Mouse (Mus musculus): ENCODE data around the gene Rnf26. TPM values are rescaled to one million over a fixed set of nuclear protein-coding genes. Genes with fewer than 3 reads are reported as not detected.
"Not testable (repeated sequence)": the region's sequence is repeated elsewhere in the genome, so short reads cannot be mapped to it uniquely, and the experiment has no call there.

The Rnf26 gene
- polyA plus RNA-seq, 1 experiment from 2014 or later, result 37.4 TPM

- Histone ChIP-seq H3K27ac (replicated peaks) (no peak overlapping the region), H3K9ac (no peak overlapping the region), H3K4me3 (no peak overlapping the region), H3K4me1 (replicated peaks) (peaks cover under 1% of the 10 kb centered on the region; the same call in 1 of the 2 replicates), H3K27me3 (no peaks in the 10 kb centered on the region), H3K36me3 (no peaks in the 10 kb centered on the region), H3K9me3 (no peaks in the 10 kb centered on the region), H3K4me2 (no peak overlapping the region)
- ATAC-seq (ENCODE audit: low FRiP score, low read depth), result no peak
- WGBS, result 49% methylated on average over 5 of the region's 5 CpGs
Observed at GRCm38 (mm10) chr9:44119011-44119410, 5.7 kb upstream of the Rnf26 start.

GRCm38 (mm10) chr9:44116182-44116581, 2.9 kb upstream of the Rnf26 start:
- H3K36me3 ChIP-seq, result no peaks in the 10 kb centered on the region
- H3K4me3 ChIP-seq, result no peak overlapping the region
- WGBS, result 86% methylated on average over 4 of the region's 4 CpGs
- no peak overlapping the region for H3K27ac ChIP-seq (replicated peaks)
- H3K4me1 ChIP-seq (replicated peaks), result peaks cover 15% of the 10 kb centered on the region
- ATAC-seq (ENCODE audit: low FRiP score, low read depth), result no peak
- no peaks in the 10 kb centered on the region for H3K27me3 ChIP-seq
- H3K4me2 ChIP-seq, result no peak overlapping the region
- H3K9ac ChIP-seq, result no peak overlapping the region
- H3K9me3 ChIP-seq, result no peaks in the 10 kb centered on the region

- WGBS, result 90% methylated on average over 9 of the region's 9 CpGs
- no peak for ATAC-seq (ENCODE audit: low FRiP score, low read depth)
Observed at GRCm38 (mm10) chr9:44115599-44115998, 2.3 kb upstream of the Rnf26 start.

GRCm38 (mm10) chr9:44114453-44114852, 1.1 kb upstream of the Rnf26 start:
- no peaks in the 10 kb centered on the region for H3K36me3 ChIP-seq
- peaks cover 28% of the 10 kb centered on the region for H3K4me1 ChIP-seq (replicated peaks)
- no peak for ATAC-seq (ENCODE audit: low FRiP score, low read depth)
- H3K9me3 ChIP-seq, result no peaks in the 10 kb centered on the region
- 91% methylated on average over 2 of the region's 2 CpGs for WGBS
- H3K4me3 ChIP-seq, result no peak overlapping the region
- H3K27ac ChIP-seq (replicated peaks), result no peak overlapping the region
- H3K9ac ChIP-seq, result no peak overlapping the region
- H3K4me2 ChIP-seq, result no peak overlapping the region
- H3K27me3 ChIP-seq, result no peaks in the 10 kb centered on the region

More at GRCm38 (mm10) chr9:44115599-44115998, 2.3 kb upstream of the Rnf26 start:
- Histone ChIP-seq H3K9ac (no peak overlapping the region), H3K27ac (replicated peaks) (no peak overlapping the region), H3K4me3 (no peak overlapping the region), H3K9me3 (no peaks in the 10 kb centered on the region), H3K4me1 (replicated peaks) (peaks cover 17% of the 10 kb centered on the region), H3K27me3 (no peaks in the 10 kb centered on the region), H3K4me2 (no peak overlapping the region), H3K36me3 (no peaks in the 10 kb centered on the region)

- not testable (repeated sequence) for H3K27me3 ChIP-seq; H3K36me3 ChIP-seq; ATAC-seq (ENCODE audit: low FRiP score, low read depth); H3K9me3 ChIP-seq; H3K9ac ChIP-seq; H3K27ac ChIP-seq (replicated peaks)
- Histone ChIP-seq H3K4me2 (peak overlapping the region; percentile 57; the same call in 1 of the 2 replicates), H3K4me1 (replicated peaks) (peaks cover 54% of the 10 kb centered on the region), H3K4me3 (0 out of 2 replicates have a peak overlapping the region, but pooled peaks have one; percentile 61)
- 67% methylated on average over 10 of the region's 12 CpGs for WGBS
Observed at GRCm38 (mm10) chr9:44111909-44112308, 1.4 kb downstream of the Rnf26 start.

- WGBS, result 35% methylated on average over 9 of the region's 9 CpGs
- H3K27ac ChIP-seq (replicated peaks), result 0 out of 2 replicates have a peak overlapping the region, but pooled peaks have one; percentile 12
- H3K36me3 ChIP-seq, result no peaks in the 10 kb centered on the region
- no peak for ATAC-seq (ENCODE audit: low FRiP score, low read depth)
- H3K4me2 ChIP-seq, result peak overlapping the region; percentile 41
- H3K9me3 ChIP-seq, result no peaks in the 10 kb centered on the region
- H3K4me3 ChIP-seq, result peak overlapping the region; percentile 3; the same call in 1 of the 2 replicates
- peaks cover 64% of the 10 kb centered on the region for H3K4me1 ChIP-seq (replicated peaks)
- H3K9ac ChIP-seq, result 0 out of 2 replicates have a peak overlapping the region, but pooled peaks have one; percentile 2
- H3K27me3 ChIP-seq, result no peaks in the 10 kb centered on the region
Observed at GRCm38 (mm10) chr9:44109360-44110095, 3.8 kb downstream of the Rnf26 start.

GRCm38 (mm10) chr9:44108269-44109055, 4.9 kb downstream of the Rnf26 start:
- peak overlapping the region; percentile 5; the same call in 1 of the 2 replicates for H3K4me3 ChIP-seq
- H3K36me3 ChIP-seq, result no peaks in the 10 kb centered on the region
- H3K9ac ChIP-seq, result no peak overlapping the region
- H3K4me2 ChIP-seq, result peak overlapping the region; percentile 41
- H3K4me1 ChIP-seq (replicated peaks), result peaks cover 59% of the 10 kb centered on the region
- no peak for ATAC-seq (ENCODE audit: low FRiP score, low read depth)
- no peak overlapping the region; the same call in 1 of the 2 replicates for H3K27ac ChIP-seq (replicated peaks)
- H3K9me3 ChIP-seq, result no peaks in the 10 kb centered on the region
- H3K27me3 ChIP-seq, result no peaks in the 10 kb centered on the region
- 69% methylated on average over 31 of the region's 31 CpGs for WGBS

- Histone ChIP-seq H3K9ac (no peak overlapping the region), H3K4me2 (peak overlapping the region; percentile 30), H3K9me3 (no peaks in the 10 kb centered on the region), H3K27ac (replicated peaks) (peak overlapping the region; percentile 42), H3K36me3 (no peaks in the 10 kb centered on the region), H3K4me1 (replicated peaks) (peaks cover 59% of the 10 kb centered on the region), H3K27me3 (no peaks in the 10 kb centered on the region), H3K4me3 (peak overlapping the region; percentile 5; the same call in 1 of the 2 replicates)
- 0 out of 2 replicates have a peak, but pooled peaks have one; percentile 12 for ATAC-seq (ENCODE audit: low FRiP score, low read depth)
- WGBS, result 25% methylated on average over 25 of the region's 25 CpGs
Observed at GRCm38 (mm10) chr9:44107557-44108179, 5.6 kb downstream of the Rnf26 start.

GRCm38 (mm10) chr9:44107110-44107509, 6.2 kb downstream of the Rnf26 start, which contains the start of gene C1qtnf5:
Gene C1qtnf5, plus strand, starts transcription at chr9:44107245.
- Histone ChIP-seq H3K27me3 (no peaks in the 10 kb centered on the region), H3K9me3 (no peaks in the 10 kb centered on the region), H3K4me1 (replicated peaks) (peaks cover 54% of the 10 kb centered on the region), H3K27ac (replicated peaks) (peak within 1 kb of the TSS; percentile 42), H3K4me2 (peak within 1 kb of the TSS; percentile 30), H3K4me3 (peak within 1 kb of the TSS; percentile 5; the same call in 1 of the 2 replicates), H3K9ac (no peak within 1 kb of the TSS), H3K36me3 (no peaks in the 10 kb centered on the region)
- peak; percentile 70 for ATAC-seq (ENCODE audit: low FRiP score, low read depth)
- WGBS, result 39% methylated on average over 8 of the region's 8 CpGs

- Histone ChIP-seq H3K27ac (replicated peaks) (peak overlapping the region; percentile 42), H3K9me3 (no peaks in the 10 kb centered on the region), H3K27me3 (no peaks in the 10 kb centered on the region), H3K4me2 (peak overlapping the region; percentile 30), H3K9ac (no peak overlapping the region), H3K4me1 (replicated peaks) (peaks cover 49% of the 10 kb centered on the region), H3K4me3 (no peak overlapping the region), H3K36me3 (no peaks in the 10 kb centered on the region)
- no peak for ATAC-seq (ENCODE audit: low FRiP score, low read depth)
- 78% methylated on average over 4 of the region's 4 CpGs for WGBS
Observed at GRCm38 (mm10) chr9:44106596-44106995, 6.7 kb downstream of the Rnf26 start.

- 84% methylated on average over 7 of the region's 7 CpGs for WGBS
- no peak overlapping the region for H3K4me3 ChIP-seq
- H3K4me2 ChIP-seq, result no peak overlapping the region
- peaks cover 49% of the 10 kb centered on the region for H3K4me1 ChIP-seq (replicated peaks)
- H3K27ac ChIP-seq (replicated peaks), result peak overlapping the region; percentile 42
- ATAC-seq (ENCODE audit: low FRiP score, low read depth), result no peak
- no peaks in the 10 kb centered on the region for H3K27me3 ChIP-seq
- H3K9ac ChIP-seq, result no peak overlapping the region
- H3K36me3 ChIP-seq, result no peaks in the 10 kb centered on the region
- no peaks in the 10 kb centered on the region for H3K9me3 ChIP-seq
Observed at GRCm38 (mm10) chr9:44106182-44106581, 7.1 kb downstream of the Rnf26 start.

Measured in hindbrain, embryonic 15.5 days (tissue).